Mouse (Mus musculus) kidney, adult 2 months (tissue): ENCODE measurements at regions not wholly inside any gene's neighbourhood (a gene's known extent, or its start where the extent isn't known, plus 50 kb on each side); places are given as distances from the start of the nearest gene placed in this dataset.

ENCODE experiments used
- DNase-seq: peaks from one replicate; pipeline ENCODE4 v3.0.0; 2021
- H3K27ac ChIP-seq: fragments of 200-500 bp; 2 replicates; pipeline ENCODE4 v1.5.1; 2012; ENCODE audit warnings: low read depth, low read length, control low read depth, inconsistent platforms; ENCODE audit not compliant: insufficient read depth
- H3K27me3 ChIP-seq: fragments of 200-500 bp; replicated peaks from 2 replicates; pipeline ENCODE4 v1.6.1; 2012; ENCODE audit warnings: mild to moderate bottlenecking, moderate library complexity, low read length, inconsistent platforms; ENCODE audit not compliant: control insufficient read depth, insufficient read depth
- H3K36me3 ChIP-seq: fragments of 200-500 bp; 2 replicates; pipeline ENCODE4 v1.6.1; 2012; ENCODE audit warnings: mild to moderate bottlenecking, moderate library complexity, low read length, inconsistent platforms; ENCODE audit not compliant: control insufficient read depth, insufficient read depth
- H3K4me1 ChIP-seq: fragments of 200-500 bp; 2 replicates; pipeline ENCODE4 v1.6.1; 2011; ENCODE audit warnings: low read length; ENCODE audit not compliant: control insufficient read depth, insufficient read depth
- H3K4me3 ChIP-seq: fragments of 200-500 bp; 2 replicates; pipeline ENCODE4 v1.5.1; 2011; ENCODE audit warnings: mild to moderate bottlenecking, low read depth, low read length, control low read depth; ENCODE audit not compliant: insufficient read depth
- CTCF ChIP-seq: fragments of 200-500 bp; conservative IDR thresholded peaks from 2 replicates; pipeline ENCODE4 v1.5.1; 2011; ENCODE audit warnings: low read depth, mild to moderate bottlenecking, control low read depth, low read length, moderate library complexity, mixed read lengths; ENCODE audit not compliant: insufficient read depth, insufficient read length
- POLR2A ChIP-seq: fragments of 200-500 bp; IDR thresholded peaks from one replicate; pipeline ENCODE4 v1.6.1; 2011; ENCODE audit warnings: low read depth, low read length, control low read depth
- WGBS: fragments of 180-500 bp; shearing (Covaris S2); methylation state at CpG from one replicate; pipeline ENCODE4 v1.1.7; 2018; 5-methylcytosine and 5-hydroxymethylcytosine counted together

DNA sequence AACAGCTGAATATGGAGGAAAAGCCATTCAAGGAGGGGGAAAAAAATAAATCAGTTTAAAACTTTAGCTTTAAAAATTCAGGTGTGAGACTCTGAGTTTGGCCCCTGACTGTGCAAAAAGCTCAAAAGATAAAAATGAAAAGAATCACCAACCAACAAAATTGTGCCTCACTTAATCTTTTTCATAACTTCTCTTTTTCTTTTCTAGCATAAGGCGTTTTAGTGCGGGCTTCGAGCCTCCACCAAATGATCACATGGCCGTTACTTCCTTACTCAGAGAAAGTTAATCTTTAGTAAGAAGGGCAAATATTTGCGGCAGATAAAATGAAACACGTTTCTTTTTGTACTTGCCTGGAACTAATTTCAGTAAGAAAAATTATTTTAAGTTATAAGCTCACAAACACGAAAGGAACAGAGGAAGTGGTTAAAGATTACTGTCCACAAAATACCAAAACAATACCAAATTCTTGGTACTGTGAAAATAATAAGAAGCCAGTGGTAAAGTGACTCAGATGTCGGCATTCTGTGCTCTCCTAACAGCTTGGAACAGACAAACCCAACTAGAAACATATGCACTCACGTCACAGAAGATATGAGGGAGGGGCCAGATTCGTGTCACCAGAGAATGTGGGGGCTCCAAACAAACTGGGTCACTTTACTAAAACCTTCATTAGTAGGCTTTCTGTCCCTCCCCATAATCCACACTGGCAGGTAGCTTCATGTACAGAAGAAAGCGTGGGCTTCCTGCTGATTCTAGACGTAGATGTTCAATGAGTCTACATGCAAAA is 101.1 kb upstream of the Cxadr start:
- Histone ChIP-seq H3K27ac (no peak overlapping the region), H3K27me3 (no peaks in the 10 kb centered on the region)
- DNase-seq = no peak

DNA sequence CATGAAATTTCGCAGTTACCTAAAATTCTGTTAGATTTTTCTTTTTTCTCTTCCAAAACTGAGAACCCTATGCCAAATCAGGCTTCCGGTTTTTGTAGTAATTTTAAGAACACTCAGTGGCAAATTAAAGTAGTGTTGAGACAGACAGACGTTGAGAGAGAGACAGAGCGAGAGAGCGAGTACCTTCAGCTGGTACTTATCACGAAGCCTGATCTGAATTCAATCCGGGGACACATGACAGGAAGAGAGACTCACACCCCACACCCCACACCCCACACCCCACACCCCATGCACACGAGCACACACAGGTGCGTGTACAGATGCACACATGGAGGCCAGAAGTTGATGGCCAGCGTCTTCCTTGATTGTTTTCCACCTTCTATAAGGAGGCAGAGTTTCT is 102.0 kb upstream of the Cxadr start:
- TF ChIP-seq POLR2A (no peak), CTCF (no peak)
- Histone ChIP-seq H3K27me3 (no peaks in the 10 kb centered on the region), H3K4me3 (no peak overlapping the region), H3K4me1 (no peaks in the 10 kb centered on the region), H3K36me3 (no peaks in the 10 kb centered on the region), H3K27ac (no peak overlapping the region)
- WGBS = 78% methylated on average over 10 of the region's 10 CpGs
- no peak for DNase-seq

More for the DNA sequence above, 101.1 kb upstream of the Cxadr start:
- WGBS = 46% methylated on average over 12 of the region's 12 CpGs
- no peaks in the 10 kb centered on the region for H3K36me3 ChIP-seq
- TF ChIP-seq POLR2A = no peak
- H3K4me3 ChIP-seq = no peak overlapping the region
- H3K4me1 ChIP-seq = no peaks in the 10 kb centered on the region

DNA sequence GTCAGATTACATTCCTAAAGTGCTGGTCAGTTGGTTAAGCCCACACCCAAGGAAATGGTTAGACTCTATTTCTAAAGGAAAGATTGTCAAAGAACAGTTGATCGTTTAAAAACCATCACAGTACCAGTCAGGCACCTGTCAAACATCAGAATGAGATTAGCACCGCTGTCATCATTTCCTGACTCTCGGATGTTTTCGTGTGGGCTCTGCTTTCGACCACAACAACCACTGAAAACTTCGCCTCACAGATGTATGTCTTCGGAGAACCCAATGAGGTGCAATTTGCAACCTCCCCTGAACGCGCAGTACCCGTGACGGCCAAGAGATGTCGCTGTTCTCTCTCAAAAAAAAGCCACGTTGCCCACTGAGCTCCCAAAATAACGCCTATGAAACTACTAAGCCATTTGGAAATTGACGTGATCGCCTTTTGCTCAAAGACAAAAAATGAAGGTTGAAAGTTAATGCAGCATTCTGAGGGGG is 102.6 kb upstream of the Cxadr start:
- DNase-seq = peak; percentile 61
- WGBS = 7% methylated on average over 16 of the region's 16 CpGs
- no peak overlapping the region for H3K4me3 ChIP-seq
- no peaks in the 10 kb centered on the region for H3K36me3 ChIP-seq
- no peaks in the 10 kb centered on the region for H3K4me1 ChIP-seq
- no peaks in the 10 kb centered on the region for H3K27me3 ChIP-seq
- TF ChIP-seq POLR2A (no peak), CTCF (peak; percentile 93)
- no peak overlapping the region for H3K27ac ChIP-seq

DNA sequence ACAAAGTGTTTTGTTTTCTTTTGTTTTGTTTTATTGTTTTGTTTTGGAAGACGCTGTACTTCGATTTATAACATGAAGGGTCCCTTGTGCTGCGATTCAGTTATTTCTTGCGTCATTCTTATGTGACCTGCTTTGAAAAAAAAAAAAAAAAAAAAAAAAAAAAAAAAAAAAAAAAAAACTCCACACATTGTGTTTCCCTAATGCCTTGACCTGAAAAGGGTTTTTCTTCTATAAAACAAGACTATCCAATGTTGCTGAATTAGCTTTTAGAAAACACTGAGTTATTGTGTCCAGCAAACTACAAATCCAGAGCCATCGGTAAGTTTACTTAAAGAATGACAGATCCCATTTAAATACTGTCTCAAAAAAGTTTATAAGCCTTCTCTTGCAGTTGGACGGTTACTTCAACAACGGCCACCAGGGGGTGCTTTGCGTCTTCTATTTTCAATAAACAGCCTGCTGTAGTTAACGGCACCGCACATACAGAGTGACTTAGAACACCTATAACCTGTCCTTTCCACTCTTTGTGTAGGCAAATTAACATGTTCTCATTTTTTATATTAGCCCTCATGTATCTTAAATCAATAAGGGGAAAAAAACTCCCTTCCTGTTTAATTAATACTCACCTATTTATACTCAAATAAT is 103.9 kb upstream of the Cxadr start:
- H3K4me1 ChIP-seq = no peaks in the 10 kb centered on the region
- peak; percentile 81 for DNase-seq
- TF ChIP-seq CTCF (peak; percentile 63), POLR2A (no peak)
- no peaks in the 10 kb centered on the region for H3K27me3 ChIP-seq
- H3K4me3 ChIP-seq = no peak overlapping the region
- no peak overlapping the region for H3K27ac ChIP-seq
- no peaks in the 10 kb centered on the region for H3K36me3 ChIP-seq
- WGBS = 7% methylated on average over 10 of the region's 10 CpGs

DNA sequence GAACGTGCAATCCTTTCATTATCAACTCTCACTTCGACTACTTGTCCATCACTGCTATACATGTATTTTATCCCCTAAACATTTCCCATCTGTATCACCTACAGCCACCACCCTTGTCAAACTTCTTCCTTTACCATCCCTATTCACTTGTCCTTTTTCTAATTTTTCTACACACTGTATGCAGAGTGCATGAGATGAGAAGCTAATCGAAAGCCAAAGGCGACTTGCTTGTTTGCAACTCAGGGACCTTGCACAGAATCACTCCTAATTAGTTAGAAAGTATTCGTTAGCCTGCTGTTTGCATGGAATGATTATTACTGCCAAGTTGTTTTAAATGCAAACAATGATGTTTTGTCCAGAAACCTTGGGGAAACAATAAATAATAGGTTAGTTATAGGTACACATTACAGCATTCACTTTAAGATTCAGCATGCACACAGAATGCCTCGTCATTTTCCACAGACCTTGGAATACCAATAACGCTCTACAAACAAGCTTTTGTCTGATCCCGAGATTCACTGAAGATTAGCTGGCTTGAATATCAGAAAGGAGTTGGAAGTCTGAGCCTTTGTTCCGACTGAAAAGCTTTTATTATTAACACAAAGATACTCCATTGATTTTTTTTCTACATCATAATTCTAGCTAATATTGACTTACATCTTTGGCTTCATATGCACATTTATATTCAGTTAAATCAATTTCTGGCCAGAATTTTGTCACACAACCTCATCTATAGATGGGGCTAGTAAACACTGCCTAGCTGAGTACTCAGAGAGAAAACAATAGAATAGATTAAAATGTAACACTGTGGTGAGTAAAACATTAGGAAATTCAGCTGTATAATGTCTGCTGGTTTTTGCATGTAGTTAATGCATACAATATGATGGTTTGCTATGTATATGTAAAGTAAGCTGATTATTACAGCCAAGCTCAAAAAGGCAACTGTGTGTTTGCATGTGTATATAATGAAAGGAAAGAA is 130.4 kb upstream of the Cxadr start:
- no peaks in the 10 kb centered on the region for H3K36me3 ChIP-seq
- 81% methylated on average over 9 of the region's 9 CpGs for WGBS
- TF ChIP-seq POLR2A (no peak), CTCF (no peak)
- H3K4me3 ChIP-seq = no peak overlapping the region
- no peaks in the 10 kb centered on the region for H3K27me3 ChIP-seq
- H3K4me1 ChIP-seq = no peaks in the 10 kb centered on the region
- no peak overlapping the region for H3K27ac ChIP-seq
- DNase-seq = no peak

DNA sequence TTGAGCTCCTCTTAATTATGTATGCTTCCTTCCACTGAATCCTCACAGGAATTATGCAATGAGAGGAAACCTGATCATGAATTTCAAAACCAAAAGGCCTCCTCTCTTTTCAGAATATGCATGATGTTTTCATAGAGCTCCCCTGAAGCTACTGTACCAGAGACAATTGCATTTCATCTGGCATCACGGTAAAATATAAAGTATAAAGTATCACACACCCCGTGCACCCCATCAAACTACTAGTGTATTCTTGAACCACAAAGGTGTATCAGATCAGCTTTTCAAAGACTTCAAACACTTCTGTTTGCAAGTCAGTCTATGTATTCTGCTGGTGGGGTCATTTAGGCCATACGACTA is 144.4 kb upstream of the Cxadr start:
- H3K27me3 ChIP-seq = no peaks in the 10 kb centered on the region
- TF ChIP-seq POLR2A = no peak
- no peak for TF ChIP-seq CTCF
- H3K4me3 ChIP-seq = no peak overlapping the region
- H3K4me1 ChIP-seq = no peaks in the 10 kb centered on the region
- no peak overlapping the region for H3K27ac ChIP-seq
- 67% methylated on average over 3 of the region's 3 CpGs for WGBS
- H3K36me3 ChIP-seq = no peaks in the 10 kb centered on the region
- no peak for DNase-seq
